In the genomic region with DNA sequence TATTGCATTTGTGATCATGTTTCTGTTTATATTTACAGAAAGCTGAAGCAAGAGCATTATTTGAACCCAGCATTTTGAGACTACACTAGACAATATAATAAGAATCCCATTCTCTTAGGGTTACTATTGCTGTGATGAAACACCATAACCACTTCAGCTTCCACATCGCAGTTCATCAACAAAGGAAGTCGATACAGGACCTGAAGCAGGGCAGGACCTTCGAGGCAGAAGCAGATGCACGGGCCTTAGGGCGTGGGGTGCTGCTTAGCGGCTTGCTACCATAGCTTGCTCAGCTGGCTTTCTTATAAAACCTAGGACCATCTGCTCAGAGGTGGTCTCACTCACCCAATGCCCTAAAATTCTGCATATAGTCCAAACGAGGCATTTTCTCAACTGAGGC, we compare ENCODE assay signal across 13 mouse cellular contexts.
DNase-seq lines count a peak whose midpoint lies in the region; ATAC-seq and TF ChIP-seq lines count a peak whose summit lies in the region.
"Had no signal": no experiment of that assay in that cellular context is flagged by ENCODE, and none has a peak within 500 bp of the region (broad histone marks: within the 10 kb centered on the region; RNA-seq: fewer than 3 reads in every experiment).

No protein-coding gene starts in this region.

- H3K9ac ChIP-seq in heart, postnatal 0 days (replicated peaks; ENCODE audit: low read depth, low read length) = no peak overlapping the region
- no peak overlapping the region for H3K9ac ChIP-seq in midbrain, embryonic 16.5 days (ENCODE audit: low read depth, low read length)
- no peak overlapping the region for H3K9ac ChIP-seq in midbrain, embryonic 11.5 days (ENCODE audit: low read length)
- no peak overlapping the region for H3K9ac ChIP-seq in hindbrain, embryonic 16.5 days (ENCODE audit: low read depth, low read length)
- H3K9ac ChIP-seq: embryonic facial prominence, embryonic 15.5 days had no signal

- DNase-seq in heart, postnatal 0 days (ENCODE audit: low spot score) = no peak
- no peak for DNase-seq in heart, postnatal 36 days
- DNase-seq in midbrain, embryonic 11.5 days (ENCODE audit: low spot score, missing footprints) = no peak
- DNase-seq in retina, postnatal 1 day = peak; percentile 18
- DNase-seq in urinary bladder, postnatal 10 days (ENCODE audit: low spot score) = no peak
- DNase-seq: gastrocnemius, postnatal 25 days; right cerebral cortex, postnatal 4 days; thymus, postnatal 36 days had no signal

- no peaks in the 10 kb centered on the region for H3K27me3 ChIP-seq in heart, postnatal 0 days (ENCODE audit: control insufficient read depth, insufficient read depth, low read length)
- H3K27me3 ChIP-seq in midbrain, embryonic 16.5 days (ENCODE audit: control insufficient read depth, insufficient read depth, low read depth, low read length) = no peaks in the 10 kb centered on the region
- no peaks in the 10 kb centered on the region for H3K27me3 ChIP-seq in midbrain, embryonic 11.5 days (ENCODE audit: control insufficient read depth, insufficient read depth, low read length)
- H3K27me3 ChIP-seq in hindbrain, embryonic 16.5 days (replicated peaks; ENCODE audit: control insufficient read depth, insufficient read depth, low read length) = no peaks in the 10 kb centered on the region
- H3K27me3 ChIP-seq: embryonic facial prominence, embryonic 15.5 days had no signal

- 50% methylated on average over 7 of the region's 7 CpGs for WGBS in heart, postnatal 0 days
- 63% methylated on average over 7 of the region's 7 CpGs for WGBS in midbrain, embryonic 16.5 days
- WGBS in midbrain, embryonic 11.5 days = 71% methylated on average over 7 of the region's 7 CpGs
- 70% methylated on average over 7 of the region's 7 CpGs for WGBS in hindbrain, embryonic 16.5 days

- no peak overlapping the region for H3K4me3 ChIP-seq in heart, postnatal 0 days (ENCODE audit: low read depth, low read length)
- H3K4me3 ChIP-seq in midbrain, embryonic 16.5 days (ENCODE audit: low read depth, low read length) = no peak overlapping the region
- H3K4me3 ChIP-seq in midbrain, embryonic 11.5 days (ENCODE audit: low read depth, low read length) = no peak overlapping the region
- H3K4me3 ChIP-seq in hindbrain, embryonic 16.5 days (ENCODE audit: low read length) = no peak overlapping the region
- H3K4me3 ChIP-seq: embryonic facial prominence, embryonic 15.5 days had no signal

- H3K9me3 ChIP-seq in heart, postnatal 0 days (replicated peaks; ENCODE audit: control insufficient read depth, low read length) = no peaks in the 10 kb centered on the region
- H3K9me3 ChIP-seq in midbrain, embryonic 16.5 days (replicated peaks; ENCODE audit: control insufficient read depth, low read length, poor library complexity, severe bottlenecking) = no peaks in the 10 kb centered on the region
- H3K9me3 ChIP-seq in midbrain, embryonic 11.5 days (ENCODE audit: control insufficient read depth, low read length) = no peaks in the 10 kb centered on the region
- H3K9me3 ChIP-seq in hindbrain, embryonic 16.5 days (ENCODE audit: control insufficient read depth, low read length) = no peaks in the 10 kb centered on the region
- H3K9me3 ChIP-seq: embryonic facial prominence, embryonic 15.5 days had no signal

- H3K36me3 ChIP-seq in heart, postnatal 0 days (replicated peaks; ENCODE audit: control insufficient read depth, insufficient read depth, low read length) = no peaks in the 10 kb centered on the region
- H3K36me3 ChIP-seq in midbrain, embryonic 16.5 days (ENCODE audit: control insufficient read depth, insufficient read depth, low read length) = no peaks in the 10 kb centered on the region
- H3K36me3 ChIP-seq in midbrain, embryonic 11.5 days (ENCODE audit: control insufficient read depth, insufficient read depth, low read length) = no peaks in the 10 kb centered on the region
- H3K36me3 ChIP-seq in hindbrain, embryonic 16.5 days (ENCODE audit: control insufficient read depth, insufficient read depth, low read length) = no peaks in the 10 kb centered on the region
- H3K36me3 ChIP-seq: embryonic facial prominence, embryonic 15.5 days had no signal

- peak overlapping the region; percentile 7; the same call in 1 of the 2 replicates for H3K27ac ChIP-seq in heart, postnatal 0 days (ENCODE audit: low read depth)
- no peak overlapping the region for H3K27ac ChIP-seq in midbrain, embryonic 16.5 days (ENCODE audit: low read length)
- no peak overlapping the region for H3K27ac ChIP-seq in midbrain, embryonic 11.5 days (ENCODE audit: low read depth, low read length)
- H3K27ac ChIP-seq in hindbrain, embryonic 16.5 days (ENCODE audit: low read depth, low read length) = no peak overlapping the region
- H3K27ac ChIP-seq: embryonic facial prominence, embryonic 15.5 days had no signal

- no peak for TF ChIP-seq CTCF in heart, postnatal 0 days (IDR thresholded peaks at IDR 0.05; ENCODE audit: low read depth)

- intact Hi-C loops in heart, postnatal 36 days (cut with DNase I) = no loop called here

- ATAC-seq in heart, postnatal 0 days (ENCODE audit: insufficient read depth, low read depth) = no peak
- peak; percentile 39; the same call in 1 of the 2 replicates for ATAC-seq in midbrain, embryonic 16.5 days
- no peak for ATAC-seq in midbrain, embryonic 11.5 days (ENCODE audit: low FRiP score)
- peak; percentile 40 to 53; a peak in 2 of 4 replicates for ATAC-seq in hematopoietic stem cell, adult 5-6 weeks (replicated peaks in 1 of 2; ENCODE audit: insufficient read depth in 1 of 2, low FRiP score in 2 of 2, low TSS enrichment in 1 of 2, low read depth in 1 of 2, poor library complexity in 2 of 2, severe bottlenecking in 2 of 2)
- no peak for ATAC-seq in hindbrain, embryonic 16.5 days
- ATAC-seq: activated CD4-positive, CD25-positive, alpha-beta regulatory T cell, adult 4 months had no signal

- peaks cover 7% of the 10 kb centered on the region; the same call in 1 of the 2 replicates for H3K4me1 ChIP-seq in heart, postnatal 0 days (ENCODE audit: control insufficient read depth, insufficient read depth)
- 0 out of 2 replicates have a peak, but pooled peaks cover 5% of the 10 kb centered on the region for H3K4me1 ChIP-seq in midbrain, embryonic 16.5 days (ENCODE audit: control insufficient read depth, insufficient read depth, low read length)
- H3K4me1 ChIP-seq in midbrain, embryonic 11.5 days (ENCODE audit: control insufficient read depth, insufficient read depth, low read length) = no peaks in the 10 kb centered on the region
- H3K4me1 ChIP-seq in hindbrain, embryonic 16.5 days (ENCODE audit: control insufficient read depth, insufficient read depth, low read depth, low read length) = no peaks in the 10 kb centered on the region; the same call in 1 of the 2 replicates

- no peak for TF ChIP-seq EP300 in heart, postnatal 0 days (IDR thresholded peaks at IDR 0.05; ENCODE audit: low read depth)

- H3K4me2 ChIP-seq in heart, postnatal 0 days (ENCODE audit: low read depth, low read length) = no peak overlapping the region
- no peak overlapping the region for H3K4me2 ChIP-seq in midbrain, embryonic 16.5 days (ENCODE audit: low read length)
- no peak overlapping the region for H3K4me2 ChIP-seq in midbrain, embryonic 11.5 days
- H3K4me2 ChIP-seq in hindbrain, embryonic 16.5 days (ENCODE audit: low read length) = no peak overlapping the region
- H3K4me2 ChIP-seq: embryonic facial prominence, embryonic 15.5 days had no signal

Comparison
In these comparisons a context has a peak if more than half of its experiments do, and no peak if none do; other contexts are left out.
1. ATAC-seq: peak in midbrain, embryonic 16.5 days (single experiment) and hematopoietic stem cell, adult 5-6 weeks (2 of 2); none in heart, postnatal 0 days (single experiment), midbrain, embryonic 11.5 days (single experiment) and hindbrain, embryonic 16.5 days (single experiment).